In the genomic region with DNA sequence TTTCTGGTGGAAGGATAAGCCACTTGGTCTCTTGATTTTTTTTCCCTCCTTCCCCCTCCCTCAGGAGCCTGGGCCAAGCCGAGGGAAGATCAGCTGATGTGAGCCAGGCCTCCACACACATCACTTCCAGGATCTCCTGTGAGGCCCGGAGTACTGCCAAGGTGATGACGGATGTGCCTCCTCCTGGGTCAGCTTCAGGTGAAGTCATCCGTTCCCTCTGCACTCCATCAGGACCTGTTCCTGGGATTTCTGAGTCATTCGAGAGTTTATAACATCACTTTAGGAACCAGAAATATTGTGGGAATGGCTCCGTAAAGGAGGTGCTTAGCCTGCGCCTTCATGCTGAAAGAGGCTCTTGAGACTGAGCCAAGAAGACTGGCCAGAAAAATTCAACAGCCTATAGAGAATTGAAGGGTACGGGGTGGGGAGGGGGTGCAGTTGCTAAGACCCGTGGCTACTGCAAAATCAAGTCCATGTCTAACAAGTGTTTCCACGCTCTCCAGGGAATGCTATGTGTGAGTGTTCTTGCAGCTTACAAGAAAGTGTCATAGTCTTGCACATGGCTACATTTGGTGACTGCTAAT, we compare ENCODE assay signal across 13 mouse cellular contexts. TPM values are rescaled to one million over a fixed set of nuclear protein-coding genes. Genes with fewer than 3 reads are reported as not detected.
DNase-seq lines count a peak whose midpoint lies in the region; ATAC-seq lines count a peak whose summit lies in the region.
"Had no signal": no experiment of that assay in that cellular context is flagged by ENCODE, and none has a peak within 500 bp of the region (broad histone marks: within the 10 kb centered on the region; RNA-seq: fewer than 3 reads in every experiment).

No protein-coding gene starts in this region.

- H3K4me3 ChIP-seq in hindbrain, embryonic 16.5 days (ENCODE audit: low read length) = no peak overlapping the region
- H3K4me3 ChIP-seq in hindbrain, embryonic 10.5 days = no peak overlapping the region
- H3K4me3 ChIP-seq in limb, embryonic 10.5 days = no peak overlapping the region
- no peak overlapping the region for H3K4me3 ChIP-seq in midbrain, embryonic 16.5 days (ENCODE audit: low read depth, low read length)
- H3K4me3 ChIP-seq: forebrain, embryonic 15.5 days; hindbrain, embryonic 13.5 days had no signal

- no peaks in the 10 kb centered on the region for H3K9me3 ChIP-seq in hindbrain, embryonic 16.5 days (ENCODE audit: control insufficient read depth, low read length)
- no peaks in the 10 kb centered on the region for H3K9me3 ChIP-seq in hindbrain, embryonic 10.5 days
- no peaks in the 10 kb centered on the region for H3K9me3 ChIP-seq in limb, embryonic 10.5 days (replicated peaks)
- H3K9me3 ChIP-seq in midbrain, embryonic 16.5 days (replicated peaks; ENCODE audit: control insufficient read depth, low read length, poor library complexity, severe bottlenecking) = no peaks in the 10 kb centered on the region
- H3K9me3 ChIP-seq: forebrain, embryonic 15.5 days had no signal

- no peaks in the 10 kb centered on the region for H3K27me3 ChIP-seq in hindbrain, embryonic 16.5 days (replicated peaks; ENCODE audit: control insufficient read depth, insufficient read depth, low read length)
- no peaks in the 10 kb centered on the region for H3K27me3 ChIP-seq in hindbrain, embryonic 10.5 days (ENCODE audit: insufficient read depth, poor library complexity, severe bottlenecking)
- no peaks in the 10 kb centered on the region for H3K27me3 ChIP-seq in limb, embryonic 10.5 days (ENCODE audit: low read depth, poor library complexity, severe bottlenecking)
- no peaks in the 10 kb centered on the region for H3K27me3 ChIP-seq in midbrain, embryonic 16.5 days (ENCODE audit: control insufficient read depth, insufficient read depth, low read depth, low read length)
- H3K27me3 ChIP-seq: CH12.LX; forebrain, embryonic 15.5 days; hindbrain, embryonic 13.5 days had no signal

- no peak for DNase-seq in hindbrain, embryonic 10.5 days (ENCODE audit: low spot score)
- peak; percentile 87 for DNase-seq in brain, adult 2 months (ENCODE audit: low read depth, low spot score)
- peak; percentile 78 for DNase-seq in cerebellum, adult 9-11 months
- DNase-seq in limb, embryonic 10.5 days (ENCODE audit: low spot score) = no peak
- DNase-seq in right cerebral cortex, adult 18-20 months = no peak
- DNase-seq: embryo, embryonic 11 days; layer of hippocampus, adult 9-11 months had no signal

- WGBS in hindbrain, embryonic 16.5 days = 70% methylated on average over 10 of the region's 10 CpGs
- 90% methylated on average over 10 of the region's 10 CpGs for WGBS in hindbrain, embryonic 10.5 days
- 75% methylated on average over 10 of the region's 10 CpGs for WGBS in limb, embryonic 10.5 days
- WGBS in midbrain, embryonic 16.5 days = 87% methylated on average over 10 of the region's 10 CpGs

- no peak overlapping the region for H3K9ac ChIP-seq in hindbrain, embryonic 16.5 days (ENCODE audit: low read depth, low read length)
- no peak overlapping the region for H3K9ac ChIP-seq in midbrain, embryonic 16.5 days (ENCODE audit: low read depth, low read length)
- H3K9ac ChIP-seq: forebrain, embryonic 15.5 days; hindbrain, embryonic 13.5 days had no signal

- no peaks in the 10 kb centered on the region for H3K36me3 ChIP-seq in hindbrain, embryonic 16.5 days (ENCODE audit: control insufficient read depth, insufficient read depth, low read length)
- no peaks in the 10 kb centered on the region for H3K36me3 ChIP-seq in hindbrain, embryonic 10.5 days
- H3K36me3 ChIP-seq in limb, embryonic 10.5 days = no peaks in the 10 kb centered on the region
- no peaks in the 10 kb centered on the region for H3K36me3 ChIP-seq in midbrain, embryonic 16.5 days (ENCODE audit: control insufficient read depth, insufficient read depth, low read length)
- H3K36me3 ChIP-seq: forebrain, embryonic 15.5 days; hindbrain, embryonic 13.5 days had no signal

- ATAC-seq in hindbrain, embryonic 16.5 days = peak; percentile 69; the same call in 1 of the 2 replicates
- ATAC-seq in midbrain, embryonic 16.5 days = no peak
- ATAC-seq in erythroblast, adult 5-6 weeks (replicated peaks; ENCODE audit: low FRiP score, poor library complexity, severe bottlenecking) = no peak
- ATAC-seq: forebrain, embryonic 15.5 days had no signal

- no peak overlapping the region for H3K4me2 ChIP-seq in hindbrain, embryonic 16.5 days (ENCODE audit: low read length)
- H3K4me2 ChIP-seq in midbrain, embryonic 16.5 days (ENCODE audit: low read length) = no peak overlapping the region
- H3K4me2 ChIP-seq: forebrain, embryonic 15.5 days; hindbrain, embryonic 13.5 days had no signal

- H3K4me1 ChIP-seq in hindbrain, embryonic 16.5 days (ENCODE audit: control insufficient read depth, insufficient read depth, low read depth, low read length) = peaks cover 2% of the 10 kb centered on the region; the same call in 1 of the 2 replicates
- peaks cover 4% of the 10 kb centered on the region; the same call in 1 of the 2 replicates for H3K4me1 ChIP-seq in hindbrain, embryonic 10.5 days (replicated peaks)
- peaks cover 13% of the 10 kb centered on the region for H3K4me1 ChIP-seq in limb, embryonic 10.5 days
- H3K4me1 ChIP-seq in midbrain, embryonic 16.5 days (ENCODE audit: control insufficient read depth, insufficient read depth, low read length) = no peaks in the 10 kb centered on the region

- no peak overlapping the region for H3K27ac ChIP-seq in hindbrain, embryonic 16.5 days (ENCODE audit: low read depth, low read length)
- no peak overlapping the region for H3K27ac ChIP-seq in hindbrain, embryonic 10.5 days
- peak overlapping the region; percentile 30; the same call in 1 of the 2 replicates for H3K27ac ChIP-seq in limb, embryonic 10.5 days
- no peak overlapping the region for H3K27ac ChIP-seq in midbrain, embryonic 16.5 days (ENCODE audit: low read length)
- H3K27ac ChIP-seq: forebrain, embryonic 15.5 days; hindbrain, embryonic 13.5 days had no signal

RNA-seq across cellular contexts. Expression of a gene that starts 11.6 kb away (rescaled TPM):
- 17.7 and 22.2 TPM in 2 replicates for polyA plus RNA-seq in hindbrain, embryonic 16.5 days (2015; fragmentation: Nextera tagmentation; extraction: Ambion mirVana)
- 6.8 and 8.3 TPM in 2 replicates for polyA plus RNA-seq in hindbrain, embryonic 10.5 days (2016; fragmentation: Nextera tagmentation; extraction: Ambion mirVana)
- polyA plus RNA-seq in limb, embryonic 10.5 days (2016; fragmentation: Nextera tagmentation; extraction: Ambion mirVana) = 6.7 and 7.1 TPM in 2 replicates
- 15.0 and 20.2 TPM in 2 replicates for polyA plus RNA-seq in midbrain, embryonic 16.5 days (2015; fragmentation: Nextera tagmentation; extraction: Ambion mirVana)
- 7.5 and 7.9 TPM in 2 replicates for total RNA-seq in erythroblast, adult 5-6 weeks (2015; ENCODE audit: low replicate concordance)
- 7.2 and 7.4 TPM in 2 replicates for total RNA-seq in erythroblast, adult 5-6 weeks (2017; ENCODE audit: low replicate concordance)

RNA-seq across cellular contexts. Expression of a gene that starts 55.5 kb away (rescaled TPM):
- polyA plus RNA-seq in hindbrain, embryonic 16.5 days (2015; fragmentation: Nextera tagmentation; extraction: Ambion mirVana) = 3.8 and 4.0 TPM in 2 replicates
- 3.7 and 4.2 TPM in 2 replicates for polyA plus RNA-seq in hindbrain, embryonic 10.5 days (2016; fragmentation: Nextera tagmentation; extraction: Ambion mirVana)
- polyA plus RNA-seq in limb, embryonic 10.5 days (2016; fragmentation: Nextera tagmentation; extraction: Ambion mirVana) = 6.2 and 10.1 TPM in 2 replicates
- polyA plus RNA-seq in midbrain, embryonic 16.5 days (2015; fragmentation: Nextera tagmentation; extraction: Ambion mirVana) = 2.2 and 2.3 TPM in 2 replicates
- total RNA-seq in erythroblast, adult 5-6 weeks (2015; ENCODE audit: low replicate concordance) = 2.3 and 4.0 TPM in 2 replicates
- 2.4 and 3.2 TPM in 2 replicates for total RNA-seq in erythroblast, adult 5-6 weeks (2017; ENCODE audit: low replicate concordance)

Comparison
In these comparisons a context has a peak if more than half of its experiments do, and no peak if none do; other contexts are left out.
1. DNase-seq: peak in brain, adult 2 months (single experiment) and cerebellum, adult 9-11 months (single experiment); none in hindbrain, embryonic 10.5 days (single experiment), limb, embryonic 10.5 days (single experiment) and right cerebral cortex, adult 18-20 months (single experiment).